Mouse (Mus musculus) erythroblast, embryonic 14.5 days (primary cell): ENCODE data around the gene Paqr5.

Experiments used
- GATA1 ChIP-seq: IDR thresholded peaks from 2 replicates; pipeline ENCODE4 v1.6.1; 2012; ENCODE audit warnings: low read length, inconsistent platforms, mixed read lengths
- TAL1 ChIP-seq: IDR thresholded peaks from 3 replicates; pipeline ENCODE4 v1.6.1; 2012; ENCODE audit warnings: low read length, inconsistent platforms, mixed read lengths

- TF ChIP-seq GATA1 (no peak), TAL1 (no peak)
These were observed 66.6 kb downstream of the Paqr5 start for GRCm38 (mm10) chr9:61959921-61960569.
